Mouse (Mus musculus) brain, embryonic 14.5 days (tissue): ENCODE measurements around the gene 4930524B15Rik.

Experiments
- CTCF ChIP-seq: fragments of 200-500 bp; IDR thresholded peaks from 2 replicates; pipeline ENCODE4 v1.5.1; 2012; ENCODE audit warnings: inconsistent platforms, mild to moderate bottlenecking, moderate library complexity, borderline replicate concordance; ENCODE audit not compliant: insufficient read depth, insufficient read length; ENCODE audit errors: extremely low read depth
- POLR2A ChIP-seq: fragments of 200-500 bp; IDR thresholded peaks from 2 replicates; pipeline ENCODE4 v1.6.1; 2012; ENCODE audit warnings: mild to moderate bottlenecking, inconsistent platforms, borderline replicate concordance; ENCODE audit not compliant: poor library complexity, insufficient read depth, insufficient read length, severe bottlenecking; ENCODE audit errors: extremely low read depth

DNA sequence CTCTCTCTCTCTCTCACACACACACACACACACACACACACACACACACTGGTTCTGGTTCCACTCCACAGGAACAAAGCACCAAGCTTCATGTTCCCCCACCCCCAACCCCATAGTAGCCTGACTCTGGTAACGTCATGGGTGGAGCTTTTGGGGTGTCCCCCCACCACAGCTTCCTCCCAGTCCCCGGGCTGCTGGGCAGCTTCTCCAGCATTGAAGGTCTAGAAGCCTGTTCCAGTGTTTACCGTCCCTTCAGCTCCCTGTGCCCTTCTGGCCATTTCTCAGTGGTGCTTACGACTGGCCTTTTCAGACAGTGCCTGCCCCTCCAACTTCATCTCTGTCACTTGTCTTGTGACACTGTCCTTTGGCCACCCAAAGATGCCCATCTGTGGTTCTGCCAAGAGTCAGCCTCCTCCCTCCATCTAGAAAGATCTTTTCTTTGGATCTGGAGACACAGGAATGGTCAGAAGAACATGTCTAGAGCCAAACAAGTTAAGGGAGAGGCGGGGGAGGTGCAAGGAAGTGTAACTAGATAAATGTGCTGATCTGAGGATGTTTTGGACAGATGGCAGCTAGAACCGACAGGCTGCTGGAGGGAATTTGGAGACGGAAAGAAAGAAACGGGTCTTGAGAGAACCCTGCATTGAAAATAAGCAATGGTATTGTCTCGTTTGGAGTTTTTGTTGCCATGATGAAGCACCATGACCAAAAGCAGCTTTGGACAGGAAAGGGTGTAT, 46.6 kb downstream of the 4930524B15Rik start:
- no peak for TF ChIP-seq POLR2A
- no peak for TF ChIP-seq CTCF
